Mouse (Mus musculus) hindbrain, embryonic 13.5 days (tissue): ENCODE measurements around the gene Prrt1. TPM values are rescaled to one million over a fixed set of nuclear protein-coding genes. Genes with fewer than 3 reads are reported as not detected.

Experiments used
- ATAC-seq: fragments of 200-750 bp; cut with Nextera tagmentation; 2 replicates; pipeline ENCODE4 v1.8.0; 2017; ENCODE audit warnings: moderate TSS enrichment; ENCODE audit not compliant: low FRiP score
- H3K27ac ChIP-seq: fragments of 300-500 bp; sonication (generic); 2 replicates; pipeline ENCODE4 v1.5.1; 2015; ENCODE audit warnings: inconsistent platforms, mild to moderate bottlenecking, moderate library complexity
- H3K27me3 ChIP-seq: fragments of 300-500 bp; sonication (generic); 2 replicates; pipeline ENCODE4 v1.6.1; 2015; ENCODE audit warnings: mild to moderate bottlenecking, inconsistent platforms
- H3K36me3 ChIP-seq: fragments of 300-500 bp; sonication (generic); 2 replicates; pipeline ENCODE4 v1.6.1; 2015; ENCODE audit warnings: mild to moderate bottlenecking, inconsistent platforms
- H3K4me1 ChIP-seq: fragments of 300-500 bp; sonication (generic); replicated peaks from 2 replicates; pipeline ENCODE4 v1.6.1; 2015; ENCODE audit warnings: inconsistent platforms
- H3K4me2 ChIP-seq: fragments of 300-500 bp; sonication (generic); 2 replicates; pipeline ENCODE4 v1.6.1; 2015; ENCODE audit warnings: inconsistent platforms, mild to moderate bottlenecking, moderate library complexity
- H3K4me3 ChIP-seq: fragments of 300-500 bp; sonication (generic); 2 replicates; pipeline ENCODE4 v1.5.1; 2015; ENCODE audit warnings: mild to moderate bottlenecking, inconsistent platforms
- H3K9ac ChIP-seq: fragments of 300-500 bp; sonication (generic); 2 replicates; pipeline ENCODE4 v1.6.1; 2015; ENCODE audit warnings: mild to moderate bottlenecking, inconsistent platforms
- H3K9me3 ChIP-seq: fragments of 300-500 bp; sonication (generic); 2 replicates; pipeline ENCODE4 v1.6.1; 2016; ENCODE audit warnings: inconsistent platforms
- WGBS: fragments of 180-500 bp; shearing (Covaris S2); methylation state at CpG from one replicate; pipeline ENCODE4 v1.1.7; 2015; 5-methylcytosine and 5-hydroxymethylcytosine counted together
- polyA plus RNA-seq: library from polyadenylated mRNA; unstranded; fragments of >200 nt; fragmentation: Nextera tagmentation; extraction: Ambion mirVana; gene quantifications from 2 replicates; pipeline ENCODE4 v1.2.1, GENCODE M21; 2015

Prrt1 gene
- polyA plus RNA-seq, 1 experiment from 2014 or later = 5.5 TPM

GRCm38 (mm10) chr17:34604061-34604508 is 25.2 kb upstream of the Prrt1 start, which contains the start of gene Agpat1:
Gene Agpat1 (plus strand): TSS chr17:34604262.
- Histone ChIP-seq H3K27ac (peak within 1 kb of the TSS; percentile 94), H3K4me3 (peak within 1 kb of the TSS; percentile 92), H3K36me3 (peaks cover 25% of the 10 kb centered on the region), H3K4me1 (peaks cover 54% of the 10 kb centered on the region), H3K9me3 (no peaks in the 10 kb centered on the region), H3K9ac (peak within 1 kb of the TSS; percentile 99), H3K27me3 (no peaks in the 10 kb centered on the region), H3K4me2 (peak within 1 kb of the TSS; percentile 99)
- peak; percentile 89 for ATAC-seq
- WGBS = under 1% methylated on average over 34 of the region's 35 CpGs

GRCm38 (mm10) chr17:34604511-34605237 is 24.7 kb upstream of the Prrt1 start:
- Histone ChIP-seq H3K4me2 (peak overlapping the region; percentile 99), H3K27me3 (no peaks in the 10 kb centered on the region), H3K9me3 (no peaks in the 10 kb centered on the region), H3K36me3 (peaks cover 22% of the 10 kb centered on the region), H3K27ac (peak overlapping the region; percentile 94), H3K4me3 (peak overlapping the region; percentile 92), H3K9ac (peak overlapping the region; percentile 99), H3K4me1 (peaks cover 59% of the 10 kb centered on the region)
- WGBS = 14% methylated on average over 24 of the region's 24 CpGs
- ATAC-seq = no peak

DNA sequence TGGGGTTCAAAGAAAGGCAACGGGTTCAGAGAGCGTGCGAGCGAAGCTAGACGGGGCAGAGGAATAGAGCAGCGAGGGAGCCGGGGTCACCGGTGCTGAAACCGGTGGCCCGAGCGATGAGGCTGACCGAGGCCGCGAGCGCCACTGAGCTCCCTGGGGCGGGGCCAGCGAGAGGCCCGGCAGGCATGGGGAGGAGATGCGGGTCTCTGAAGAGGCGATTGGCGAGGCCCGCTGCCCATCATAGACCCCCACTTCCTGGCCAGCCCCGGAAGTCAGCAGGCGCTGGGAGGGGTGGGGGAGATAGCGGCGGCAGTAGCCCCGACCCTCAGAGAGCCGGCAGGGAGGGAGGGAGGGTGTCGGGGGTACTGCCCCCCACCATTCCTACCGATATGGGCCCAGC is 23.7 kb upstream of the Prrt1 start:
- peak overlapping the region; percentile 92 for H3K4me3 ChIP-seq
- no peaks in the 10 kb centered on the region for H3K9me3 ChIP-seq
- H3K27ac ChIP-seq = peak overlapping the region; percentile 94
- 0% methylated on average over 28 of the region's 30 CpGs for WGBS
- peaks cover 21% of the 10 kb centered on the region for H3K36me3 ChIP-seq
- peaks cover 59% of the 10 kb centered on the region for H3K4me1 ChIP-seq
- peak overlapping the region; percentile 99 for H3K9ac ChIP-seq
- H3K4me2 ChIP-seq = peak overlapping the region; percentile 99
- peak; percentile 32 for ATAC-seq
- H3K27me3 ChIP-seq = no peaks in the 10 kb centered on the region

DNA sequence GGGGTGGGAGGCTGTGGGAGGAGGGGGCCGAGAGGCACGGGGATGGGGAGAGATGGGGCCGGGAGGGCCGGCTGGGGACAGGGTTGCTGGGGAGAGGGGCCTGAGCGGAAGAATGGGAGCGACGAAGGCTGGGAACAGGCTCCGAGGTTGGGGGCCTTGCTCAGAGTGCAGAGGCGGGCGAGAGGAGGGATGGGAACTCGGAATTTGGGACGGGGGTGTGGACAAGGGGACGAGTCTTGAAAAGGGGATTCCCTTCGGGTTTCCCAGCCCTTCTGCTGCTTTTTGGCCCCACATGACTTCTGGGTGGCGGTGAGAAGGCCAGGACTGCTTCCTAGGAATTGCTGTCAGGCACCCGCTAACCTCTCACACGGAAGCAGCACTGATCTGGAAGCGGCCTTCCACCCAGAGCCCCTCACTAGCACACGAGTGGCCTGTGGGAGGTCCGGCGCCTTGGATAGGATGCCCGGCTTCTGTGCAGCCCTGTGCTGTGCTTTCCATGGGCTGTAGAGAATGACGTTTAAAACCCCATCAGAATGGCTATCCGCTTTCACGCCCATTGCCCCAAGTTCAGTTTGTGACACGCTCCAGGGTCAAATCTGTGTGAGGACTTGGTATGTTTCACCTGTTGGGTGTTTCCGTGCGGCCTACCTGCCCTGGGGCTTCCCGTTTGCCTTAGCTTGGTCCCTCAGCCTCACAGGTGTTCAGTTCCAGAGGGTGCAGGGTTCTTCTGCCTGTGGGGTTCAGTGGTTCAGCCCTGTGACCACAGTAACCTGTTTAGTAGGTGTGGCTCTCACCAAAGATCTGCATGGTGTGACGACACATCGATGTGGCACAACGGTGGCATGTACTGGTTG is 22.9 kb upstream of the Prrt1 start:
- Histone ChIP-seq H3K4me2 (peak overlapping the region; percentile 99), H3K36me3 (peaks cover 22% of the 10 kb centered on the region), H3K27ac (peak overlapping the region; percentile 94), H3K4me1 (peaks cover 59% of the 10 kb centered on the region), H3K9me3 (no peaks in the 10 kb centered on the region), H3K9ac (peak overlapping the region; percentile 99), H3K27me3 (no peaks in the 10 kb centered on the region), H3K4me3 (peak overlapping the region; percentile 92)
- WGBS = 17% methylated on average over 31 of the region's 32 CpGs
- no peak for ATAC-seq

DNA sequence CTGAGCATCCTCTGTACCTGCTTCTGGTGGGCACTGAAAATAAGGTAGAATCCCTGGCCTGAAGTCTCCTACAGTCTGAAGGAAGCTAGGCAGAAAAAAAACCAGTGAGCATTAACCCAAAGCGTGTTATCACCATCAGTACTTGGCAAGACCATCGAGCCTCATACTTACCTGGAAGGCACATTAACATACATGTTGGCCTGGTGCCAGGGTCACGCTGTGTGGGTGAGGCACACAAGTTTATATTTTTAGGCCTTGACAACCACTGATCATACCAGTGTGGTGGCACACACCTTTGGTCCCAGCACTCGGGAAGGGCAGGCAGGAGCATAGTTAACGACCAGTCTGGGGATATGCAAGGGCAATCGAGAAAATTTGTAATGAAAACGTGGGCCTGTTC is 21.3 kb upstream of the Prrt1 start:
- peak overlapping the region; percentile 92; the same call in 1 of the 2 replicates for H3K4me3 ChIP-seq
- H3K9ac ChIP-seq = peak overlapping the region; percentile 56; the same call in 1 of the 2 replicates
- H3K9me3 ChIP-seq = no peaks in the 10 kb centered on the region
- peaks cover 32% of the 10 kb centered on the region for H3K36me3 ChIP-seq
- H3K27ac ChIP-seq = no peak overlapping the region
- no peak overlapping the region for H3K4me2 ChIP-seq
- ATAC-seq = no peak
- no peaks in the 10 kb centered on the region for H3K27me3 ChIP-seq
- H3K4me1 ChIP-seq = peaks cover 45% of the 10 kb centered on the region
- 91% methylated on average over 7 of the region's 7 CpGs for WGBS

DNA sequence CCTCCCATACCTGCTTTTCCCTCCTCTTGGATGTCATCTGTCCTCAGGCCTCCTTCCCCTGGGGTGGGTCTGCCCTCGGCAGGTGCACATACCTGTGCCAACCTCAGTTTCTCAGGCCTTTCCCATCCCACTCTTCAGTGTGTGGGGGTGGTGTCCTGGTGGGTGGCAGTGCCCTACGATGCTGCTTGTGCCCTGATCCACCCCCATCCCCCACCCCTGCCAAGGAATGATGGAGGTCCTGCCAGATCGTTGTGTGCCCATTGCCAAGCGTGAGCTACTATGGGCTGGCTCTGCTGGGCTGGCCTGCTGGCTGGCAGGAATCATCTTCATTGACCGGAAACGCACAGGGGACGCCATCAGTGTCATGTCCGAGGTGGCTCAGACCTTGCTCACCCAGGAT is 18.3 kb upstream of the Prrt1 start:
- Histone ChIP-seq H3K4me2 (no peak overlapping the region), H3K36me3 (peaks cover 63% of the 10 kb centered on the region), H3K9ac (0 out of 2 replicates have a peak overlapping the region, but pooled peaks have one; percentile 13), H3K4me3 (no peak overlapping the region), H3K4me1 (peaks cover 33% of the 10 kb centered on the region), H3K27ac (no peak overlapping the region), H3K9me3 (no peaks in the 10 kb centered on the region), H3K27me3 (no peaks in the 10 kb centered on the region)
- 88% methylated on average over 8 of the region's 8 CpGs for WGBS
- ATAC-seq = no peak

DNA sequence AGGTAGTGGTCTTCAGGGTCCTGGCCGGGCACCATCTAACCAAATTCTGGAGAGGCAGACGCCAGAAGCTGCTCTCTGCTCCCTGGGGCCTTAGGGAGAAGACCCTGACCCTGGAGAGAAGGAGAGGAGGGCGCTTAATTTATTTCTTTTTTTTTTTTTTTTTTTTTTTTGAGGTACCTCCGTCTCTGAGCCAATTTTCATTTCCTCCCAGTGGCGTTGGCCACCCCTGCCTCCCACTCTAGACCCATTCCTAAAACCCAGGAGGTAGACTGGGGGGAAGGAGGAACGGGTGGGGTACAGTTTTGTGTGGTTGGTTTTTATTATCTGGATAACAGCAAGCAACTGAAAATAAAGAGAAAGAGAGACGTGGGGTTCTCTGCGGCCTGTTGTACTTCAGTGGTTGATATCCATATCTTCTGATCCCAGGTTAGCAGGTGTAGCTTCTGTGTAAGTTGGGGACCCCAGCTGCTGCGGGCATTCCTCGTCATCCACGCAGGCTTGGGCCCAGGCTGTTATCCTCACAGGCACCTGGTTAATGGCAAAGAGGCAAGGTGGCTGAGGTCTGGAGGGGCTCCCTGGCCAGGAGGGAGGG is 16.2 kb upstream of the Prrt1 start:
- 91% methylated on average over 10 of the region's 11 CpGs for WGBS

DNA sequence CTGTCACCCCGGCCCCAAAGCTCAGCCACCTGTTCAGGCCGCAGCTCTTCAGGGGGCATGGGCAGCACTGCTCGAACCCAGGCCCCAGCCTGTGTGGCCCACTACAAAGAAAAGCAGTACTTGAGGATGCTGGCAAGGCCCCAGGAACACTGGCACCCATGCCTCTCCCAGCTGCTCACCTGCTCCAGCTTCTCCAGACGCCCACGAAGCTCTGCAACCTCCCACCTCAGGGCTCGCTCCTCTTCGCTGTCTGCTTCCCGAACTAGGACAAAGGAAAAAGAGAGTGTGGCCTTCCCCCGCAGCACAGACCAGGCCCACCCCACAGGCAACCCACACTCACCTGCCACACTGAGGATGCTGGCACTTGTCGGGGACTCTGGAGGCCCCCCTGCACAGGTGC is 15.5 kb upstream of the Prrt1 start:
- H3K36me3 ChIP-seq = peaks cover 76% of the 10 kb centered on the region

More for the DNA sequence above, 16.2 kb upstream of the Prrt1 start:
- no peak for ATAC-seq
- Histone ChIP-seq H3K4me1 (peaks cover 14% of the 10 kb centered on the region), H3K9me3 (no peaks in the 10 kb centered on the region), H3K4me3 (no peak overlapping the region), H3K9ac (no peak overlapping the region), H3K27me3 (no peaks in the 10 kb centered on the region), H3K27ac (no peak overlapping the region), H3K4me2 (no peak overlapping the region), H3K36me3 (peaks cover 76% of the 10 kb centered on the region)

DNA sequence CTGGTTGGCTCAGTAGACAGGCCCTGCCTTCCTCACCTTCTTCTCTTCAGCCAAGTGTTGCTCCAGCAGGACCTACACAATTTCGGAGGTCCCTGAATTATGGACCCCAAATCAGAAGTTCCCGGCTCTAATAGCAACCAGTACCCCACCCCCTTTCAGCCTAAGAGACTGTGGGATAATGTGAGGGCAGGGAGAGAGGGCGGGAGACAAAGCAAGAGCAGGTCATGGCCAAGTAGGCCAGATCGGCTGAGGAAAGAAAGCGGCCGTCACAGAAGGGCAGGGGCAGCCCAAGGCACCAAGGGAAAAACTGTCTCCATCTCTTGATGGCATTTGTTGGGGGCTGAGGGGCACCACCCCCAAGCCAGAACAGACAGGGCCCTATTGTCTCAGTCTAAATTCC is 13.5 kb upstream of the Prrt1 start, which contains the start of gene Egfl8:
Egfl8 (minus strand) TSS at position 101 of the 400 bp plus-strand sequence.
- Histone ChIP-seq H3K9me3 (no peaks in the 10 kb centered on the region), H3K4me1 (no peaks in the 10 kb centered on the region), H3K36me3 (peaks cover 77% of the 10 kb centered on the region), H3K27ac (peak within 1 kb of the TSS; percentile 41; the same call in 1 of the 2 replicates), H3K9ac (peak within 1 kb of the TSS; percentile 11; the same call in 1 of the 2 replicates), H3K4me3 (no peak within 1 kb of the TSS), H3K27me3 (no peaks in the 10 kb centered on the region), H3K4me2 (peak within 1 kb of the TSS; percentile 13; the same call in 1 of the 2 replicates)
- WGBS = 54% methylated on average over 6 of the region's 6 CpGs
- no peak for ATAC-seq

More for the DNA sequence above, 15.5 kb upstream of the Prrt1 start:
- no peaks in the 10 kb centered on the region for H3K27me3 ChIP-seq
- H3K4me3 ChIP-seq = no peak overlapping the region
- H3K27ac ChIP-seq = no peak overlapping the region
- H3K9ac ChIP-seq = no peak overlapping the region
- peaks cover 7% of the 10 kb centered on the region for H3K4me1 ChIP-seq
- 85% methylated on average over 10 of the region's 10 CpGs for WGBS
- ATAC-seq = no peak
- no peaks in the 10 kb centered on the region for H3K9me3 ChIP-seq
- H3K4me2 ChIP-seq = no peak overlapping the region

DNA sequence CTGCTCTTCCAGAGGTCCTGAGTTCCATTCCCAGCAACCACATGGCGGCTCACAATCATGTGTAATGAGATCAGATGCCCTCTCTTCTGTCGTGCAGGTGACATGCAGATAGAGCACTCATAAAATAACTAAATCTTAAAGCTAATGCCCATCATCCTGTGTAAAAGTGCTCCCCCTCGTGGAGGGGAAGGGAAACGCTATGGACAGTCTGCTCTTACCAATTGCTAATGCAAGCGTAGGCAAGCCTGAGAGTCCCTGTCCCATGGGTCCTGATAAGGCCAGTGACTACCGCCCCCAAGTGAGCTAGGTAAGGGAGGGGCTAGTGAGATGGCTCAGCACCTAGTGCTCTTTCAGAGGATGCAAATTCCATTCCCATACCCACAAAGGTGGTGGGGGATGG is 10.3 kb upstream of the Prrt1 start:
- no peak overlapping the region for H3K4me3 ChIP-seq
- H3K27ac ChIP-seq = no peak overlapping the region
- 12% methylated on average over 6 of the region's 6 CpGs for WGBS
- H3K36me3 ChIP-seq = peaks cover 75% of the 10 kb centered on the region
- no peak for ATAC-seq
- H3K27me3 ChIP-seq = no peaks in the 10 kb centered on the region
- no peak overlapping the region for H3K4me2 ChIP-seq
- H3K9me3 ChIP-seq = no peaks in the 10 kb centered on the region
- H3K9ac ChIP-seq = no peak overlapping the region
- no peaks in the 10 kb centered on the region for H3K4me1 ChIP-seq

DNA sequence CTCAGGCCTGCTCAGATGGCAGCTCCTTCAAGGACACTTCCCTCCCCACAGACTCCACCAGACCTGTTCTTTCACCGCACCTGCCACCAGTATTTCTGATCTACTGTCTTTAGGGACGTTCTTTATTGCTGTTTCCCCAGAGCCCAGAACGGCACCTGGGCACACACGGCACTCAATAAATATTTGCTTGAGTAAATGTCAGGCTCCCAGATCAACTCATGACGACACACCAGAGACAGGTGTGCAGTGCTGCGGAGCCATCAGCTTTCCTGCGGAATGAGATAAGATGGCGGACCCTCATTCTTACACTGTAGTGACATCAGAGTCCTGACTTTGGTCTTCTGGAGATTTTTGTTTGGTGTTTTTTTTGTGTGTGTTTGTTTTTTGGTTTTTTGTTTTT is 8.3 kb upstream of the Prrt1 start:
- H3K4me3 ChIP-seq = no peak overlapping the region
- WGBS = 93% methylated on average over 8 of the region's 8 CpGs
- H3K4me2 ChIP-seq = no peak overlapping the region
- H3K4me1 ChIP-seq = peaks cover 4% of the 10 kb centered on the region
- H3K27ac ChIP-seq = no peak overlapping the region
- no peak overlapping the region for H3K9ac ChIP-seq
- ATAC-seq = no peak
- H3K36me3 ChIP-seq = peaks cover 57% of the 10 kb centered on the region
- H3K27me3 ChIP-seq = no peaks in the 10 kb centered on the region
- no peaks in the 10 kb centered on the region for H3K9me3 ChIP-seq

DNA sequence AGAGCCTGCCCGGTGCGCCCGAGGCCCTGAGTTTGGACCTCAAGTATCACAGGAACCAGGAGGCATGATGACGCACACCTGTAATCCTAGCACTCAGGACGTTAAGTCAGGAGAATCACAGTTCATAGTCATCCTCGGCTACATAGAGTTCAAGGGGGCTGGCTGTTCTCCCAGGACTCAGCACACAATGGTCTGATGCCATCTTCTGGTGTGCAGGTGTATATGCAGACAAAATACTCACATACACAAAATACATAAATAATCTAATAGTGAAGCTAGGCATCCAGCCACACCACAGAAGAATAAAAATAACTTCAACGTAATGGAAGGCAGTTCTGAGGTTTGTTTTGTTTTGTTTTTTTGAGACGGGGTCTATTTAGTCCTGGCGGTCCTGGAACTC is 6.2 kb upstream of the Prrt1 start:
- H3K4me3 ChIP-seq = no peak overlapping the region
- 90% methylated on average over 9 of the region's 9 CpGs for WGBS
- ATAC-seq = no peak

More for the DNA sequence above, 6.2 kb upstream of the Prrt1 start:
- Histone ChIP-seq H3K27me3 (no peaks in the 10 kb centered on the region), H3K27ac (no peak overlapping the region), H3K9ac (no peak overlapping the region), H3K4me1 (peaks cover 19% of the 10 kb centered on the region), H3K9me3 (no peaks in the 10 kb centered on the region), H3K36me3 (peaks cover 44% of the 10 kb centered on the region), H3K4me2 (no peak overlapping the region)
